Mouse (Mus musculus) brain, adult 2 months (tissue): Measurements from ENCODE around the gene Ttc23.

Experiments
- DNase-seq: peaks from one replicate; pipeline ENCODE4 v3.0.0; 2011; ENCODE audit warnings: low read depth, low spot score

The Ttc23 gene

GRCm38 (mm10) chr7:67695906-67696305 lies 48.7 kb downstream of the Ttc23 start:
- DNase-seq: no peak

DNA sequence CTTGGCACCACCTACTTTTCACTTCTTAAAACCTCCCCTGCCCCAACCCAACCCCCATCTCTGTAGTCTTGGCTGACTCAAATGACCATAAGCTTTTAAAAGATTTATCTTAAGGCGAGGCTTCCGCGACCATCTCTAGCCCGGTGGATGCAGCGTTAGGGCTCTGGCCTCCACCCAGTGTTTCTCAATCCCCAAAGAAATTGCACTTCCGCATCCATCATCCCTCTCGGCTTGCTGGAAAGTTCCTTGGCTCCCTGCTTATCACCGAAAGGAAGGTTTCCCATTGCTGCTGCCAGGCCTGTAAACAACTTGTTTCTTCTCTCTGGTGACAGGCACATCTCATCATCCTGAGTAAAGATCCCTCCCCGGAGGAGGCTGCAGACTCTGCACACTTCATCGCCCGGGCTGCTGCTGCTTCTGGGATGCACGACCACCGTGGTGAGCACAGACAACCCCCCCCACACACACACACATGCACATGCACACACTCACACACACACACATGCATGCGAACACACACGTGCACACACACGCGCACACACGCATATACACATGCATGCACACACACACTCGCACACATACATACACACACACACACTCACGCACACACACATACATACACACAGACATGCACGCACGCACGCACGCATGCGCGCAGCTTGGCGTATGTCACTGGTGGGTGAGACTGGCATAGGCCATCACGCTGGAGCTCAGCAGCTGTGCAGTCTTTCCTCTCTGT lies 50.9 kb downstream of the Ttc23 start:
- DNase-seq: no peak

- DNase-seq: no peak
Observed at GRCm38 (mm10) chr7:67699301-67699700, 52.1 kb downstream of the Ttc23 start.

DNA sequence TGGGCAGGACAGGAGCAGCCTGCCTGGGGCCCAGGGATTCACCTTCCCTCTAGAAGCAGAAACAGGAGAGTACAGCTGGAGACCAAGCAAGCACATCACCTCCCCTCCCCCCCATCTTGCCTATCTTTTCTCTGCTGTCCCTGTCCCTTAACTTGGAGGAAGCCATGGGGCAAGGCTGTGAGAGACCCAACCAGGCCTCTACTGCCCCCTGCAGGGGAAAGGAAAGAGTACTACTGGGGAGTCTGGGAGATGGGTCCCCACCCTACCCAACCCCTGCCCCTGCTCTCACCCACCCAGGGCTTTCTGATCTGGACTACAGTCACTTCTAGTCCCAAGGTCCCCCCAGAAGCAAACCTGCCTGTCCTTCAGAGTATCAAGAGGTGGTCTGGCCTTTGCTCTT lies 53.6 kb downstream of the Ttc23 start:
- DNase-seq: peak; percentile 43

DNA sequence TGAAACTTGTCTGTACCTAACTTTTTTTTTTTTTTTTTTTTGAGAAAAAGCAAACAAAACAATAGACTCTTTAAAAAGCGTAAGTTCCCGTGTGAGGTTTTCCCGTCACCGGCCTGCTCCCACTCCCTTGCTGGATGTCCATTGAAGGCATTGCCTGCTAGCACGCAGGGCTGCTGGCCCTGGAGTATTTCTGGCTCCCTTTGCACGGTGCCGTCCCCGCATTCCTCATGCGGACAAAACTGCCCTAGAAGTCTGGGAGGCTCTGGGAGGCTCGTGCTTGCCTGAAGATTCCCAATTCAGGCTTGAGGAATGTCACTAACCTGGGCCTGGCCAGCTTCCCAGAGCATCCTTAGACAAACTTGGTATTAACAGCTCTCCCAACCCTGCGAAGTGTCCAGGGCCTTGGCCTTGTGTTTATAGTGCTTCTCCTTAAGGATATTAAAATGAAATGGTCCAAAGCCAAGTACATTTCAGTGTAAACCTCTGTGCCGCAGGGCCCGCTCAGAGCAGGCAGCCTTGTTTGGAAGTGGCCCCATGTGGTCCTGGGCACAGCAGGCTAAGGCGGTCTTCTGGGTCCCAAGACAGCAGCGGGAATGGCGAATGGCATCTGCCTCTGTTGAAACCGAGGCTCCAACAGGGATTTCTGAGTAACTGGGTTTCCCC lies 54.2 kb downstream of the Ttc23 start:
- DNase-seq: no peak

DNA sequence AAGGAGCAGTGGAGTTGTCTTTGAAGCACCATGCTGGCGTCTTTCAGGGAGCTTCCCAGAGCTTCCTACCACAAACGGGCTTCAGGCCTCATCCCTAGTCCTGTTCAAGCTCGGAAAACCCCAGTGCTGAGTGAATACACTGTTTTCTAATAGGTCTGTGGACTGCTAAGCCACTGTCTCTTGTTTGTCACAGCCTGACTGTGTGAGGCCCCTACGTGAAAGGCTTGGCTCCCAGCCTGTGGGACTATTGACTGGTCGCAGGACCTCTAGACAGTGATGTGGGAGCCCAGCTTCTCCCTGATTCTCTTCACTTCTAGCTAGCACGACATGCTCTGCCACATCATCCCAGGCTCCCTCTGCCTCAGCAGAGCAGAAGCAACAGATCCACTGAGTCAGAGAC lies 61.0 kb downstream of the Ttc23 start:
- no peak for DNase-seq

- DNase-seq: no peak
Observed at GRCm38 (mm10) chr7:67710216-67710615, 63.0 kb downstream of the Ttc23 start.

- DNase-seq: peak; percentile 93
Observed at GRCm38 (mm10) chr7:67713820-67714510, 66.8 kb downstream of the Ttc23 start.

DNA sequence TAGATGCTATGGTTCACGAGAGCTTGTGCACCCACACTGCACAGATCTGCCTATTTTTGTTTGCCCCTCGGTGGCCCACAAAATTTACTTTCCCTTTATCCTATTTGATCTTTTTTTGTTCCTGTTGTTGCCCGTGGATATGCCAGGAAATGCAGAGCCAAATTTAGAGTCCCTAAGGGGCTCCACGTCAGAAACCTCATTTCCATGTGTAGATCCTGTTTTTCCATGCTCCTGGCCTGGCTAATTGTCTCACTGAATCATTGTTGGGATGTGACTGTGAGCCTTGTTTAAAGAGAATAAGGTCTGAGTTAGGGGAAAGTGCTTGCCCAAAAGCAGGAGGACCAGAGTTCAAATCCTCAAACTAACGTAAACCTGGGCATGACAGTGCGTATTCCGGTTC lies 68.0 kb downstream of the Ttc23 start:
- DNase-seq: no peak

GRCm38 (mm10) chr7:67716213-67716878 lies 69.1 kb downstream of the Ttc23 start:
- no peak for DNase-seq

GRCm38 (mm10) chr7:67716925-67717324 lies 69.7 kb downstream of the Ttc23 start:
- DNase-seq: peak; percentile 52

GRCm38 (mm10) chr7:67717520-67717919 lies 70.3 kb downstream of the Ttc23 start:
- no peak for DNase-seq

DNA sequence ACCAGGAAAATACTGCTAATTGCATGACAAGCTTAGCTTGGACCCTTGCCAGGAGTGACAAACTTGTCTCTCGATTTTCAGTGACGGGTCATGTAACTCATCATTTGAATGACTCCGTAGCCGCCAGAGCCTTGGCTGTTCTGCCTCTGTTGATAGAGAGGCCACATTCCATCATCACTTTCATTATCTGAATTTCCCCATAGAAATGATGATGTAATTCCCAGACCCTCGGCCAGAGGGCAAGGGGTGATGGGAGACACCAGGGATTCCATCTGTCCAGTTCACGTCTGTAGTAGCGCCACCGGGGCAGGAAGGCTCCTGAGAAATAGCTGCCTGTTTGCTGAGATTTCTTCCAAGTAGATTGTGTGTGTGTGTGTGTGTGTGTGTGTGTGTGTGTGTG lies 71.6 kb downstream of the Ttc23 start:
- DNase-seq: no peak

- no peak for DNase-seq
Observed at GRCm38 (mm10) chr7:67722163-67722562, 75.0 kb downstream of the Ttc23 start.

DNA sequence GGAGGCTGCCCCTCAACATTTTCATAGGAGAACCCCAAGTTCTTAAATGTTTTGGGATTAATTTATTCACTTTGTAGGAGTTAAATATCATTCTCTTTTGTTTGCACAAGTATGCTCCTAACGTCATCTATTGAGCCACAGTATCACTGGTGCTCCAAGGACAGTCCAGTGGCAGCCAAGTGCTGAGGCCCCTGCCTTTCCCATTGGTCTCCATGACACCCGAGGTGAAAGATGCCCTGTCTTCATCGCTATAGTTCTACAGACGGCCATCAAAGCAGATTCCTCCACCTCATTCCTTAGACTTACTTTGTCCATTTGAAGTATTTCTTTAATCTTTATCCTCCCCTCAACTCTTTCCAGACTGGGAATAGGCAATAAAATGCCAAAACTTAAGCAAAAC lies 77.3 kb downstream of the Ttc23 start:
- no peak for DNase-seq

GRCm38 (mm10) chr7:67725016-67725415 lies 77.8 kb downstream of the Ttc23 start:
- no peak for DNase-seq

GRCm38 (mm10) chr7:67728203-67728602 lies 81.0 kb downstream of the Ttc23 start:
- no peak for DNase-seq

GRCm38 (mm10) chr7:67728809-67729208 lies 81.6 kb downstream of the Ttc23 start:
- DNase-seq: no peak

- no peak for DNase-seq
Observed at GRCm38 (mm10) chr7:67730431-67731110, 83.4 kb downstream of the Ttc23 start.

DNA sequence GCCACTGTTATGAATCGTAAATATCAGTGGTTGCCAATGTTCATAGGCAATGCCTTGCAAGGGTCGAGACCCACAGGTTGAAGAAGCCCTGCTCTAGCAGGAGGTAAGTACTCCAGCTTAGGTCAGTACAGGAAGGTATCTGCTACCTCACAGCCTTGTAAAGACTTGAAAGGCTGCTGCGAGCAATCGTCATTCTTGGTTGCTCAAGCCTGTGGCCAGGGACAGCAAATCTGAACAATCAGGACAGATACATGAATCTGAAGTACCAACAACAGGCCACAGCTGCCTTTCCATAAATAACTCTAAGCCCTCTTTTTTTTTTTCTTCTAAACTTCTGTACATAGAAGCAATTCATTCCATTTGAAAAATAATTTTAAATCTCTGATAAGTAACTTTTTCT lies 85.1 kb downstream of the Ttc23 start:
- no peak for DNase-seq

DNA sequence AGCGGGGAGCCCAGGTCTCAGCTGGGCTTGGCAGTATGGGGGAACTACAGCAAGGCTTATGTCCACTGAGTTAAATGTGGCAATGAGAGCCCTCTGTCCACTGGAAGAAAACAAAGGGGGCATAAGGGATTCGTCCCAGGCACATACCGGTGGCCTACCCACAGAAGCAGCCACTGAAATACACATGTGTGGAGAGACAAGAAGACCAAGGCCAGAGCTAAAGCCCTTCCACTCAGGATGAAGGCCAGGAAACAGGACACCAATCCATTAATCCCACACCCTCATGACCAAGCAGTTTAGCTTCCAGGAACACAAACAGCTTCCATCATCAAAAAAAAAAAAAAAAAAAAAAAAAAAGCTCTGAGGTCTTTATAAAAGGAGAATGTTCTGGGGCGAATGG lies 93.2 kb downstream of the Ttc23 start:
- DNase-seq: no peak

DNA sequence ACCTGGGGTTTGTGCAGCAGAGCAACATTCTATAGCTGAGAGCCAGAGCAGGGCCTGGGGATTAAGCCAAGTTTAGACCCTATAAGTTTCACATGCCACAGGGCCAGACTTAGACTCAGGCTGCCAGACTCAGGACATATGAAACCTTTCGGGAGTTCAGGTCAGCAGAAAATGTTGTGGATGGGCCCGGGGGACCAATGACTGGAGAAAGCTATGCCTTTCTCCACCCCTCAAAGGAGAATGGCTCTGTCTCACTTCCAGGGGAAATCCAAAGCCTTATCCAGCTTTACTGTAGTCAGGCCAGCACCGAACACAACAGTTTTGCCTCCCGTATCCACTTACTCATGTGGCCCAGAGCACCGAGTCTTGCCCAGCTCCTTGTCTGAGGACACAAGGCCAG lies 93.6 kb downstream of the Ttc23 start:
- DNase-seq: no peak
